Mouse (Mus musculus): ENCODE measurements around the gene Fam69b. TPM values are rescaled to one million over a fixed set of nuclear protein-coding genes. Genes with fewer than 3 reads are reported as not detected.

Gene Fam69b
- total RNA-seq, 2 experiments from 2014 or later, result 22.0 to 22.2 TPM

- no peak for DNase-seq
These were observed 33.0 kb downstream of the Fam69b start for GRCm38 (mm10) chr2:26661143-26661752.

- DNase-seq, result no peak
These were observed 33.7 kb downstream of the Fam69b start for GRCm38 (mm10) chr2:26661768-26662508.

GRCm38 (mm10) chr2:26662509-26662882 lies 34.2 kb downstream of the Fam69b start:
- no peak for DNase-seq

GRCm38 (mm10) chr2:26663112-26663511 lies 34.9 kb downstream of the Fam69b start:
- DNase-seq, result no peak

- DNase-seq, result peak in 1 of 2 experiments; percentile 60
These were observed 35.3 kb downstream of the Fam69b start for GRCm38 (mm10) chr2:26663551-26663950.

GRCm38 (mm10) chr2:26668746-26669145 lies 40.5 kb downstream of the Fam69b start:
- no peak for DNase-seq

GRCm38 (mm10) chr2:26671182-26671581 lies 42.9 kb downstream of the Fam69b start, which contains the start of gene Lcn4:
Gene Lcn4 (minus strand): TSS chr2:26671282.
- no peak for DNase-seq

Small RNA genes within 50 kb of the gene (microRNA-seq; reads per million reads assigned to microRNA genes)
- gene Mir126a (3.8 to 10.3 reads per million in 2 experiments), gene Mir126b (0 reads per million in 2 experiments)

Other genes with a start within 250 kb of the Fam69b start
- gene Snapc4, start 247.8 kb upstream of the Fam69b start, total RNA-seq (2021), result 1 to 10 TPM; 5.8 to 5.9 TPM
- 10 to 100 TPM; 44.9 to 45.2 TPM for gene Entr1, start 239.1 kb upstream of the Fam69b start, total RNA-seq (2021)
- 100 to 1,000 TPM; 152 to 153 TPM for gene Pmpca, start 239.1 kb upstream of the Fam69b start, total RNA-seq (2021)
- gene Inpp5e, start 219.3 kb upstream of the Fam69b start, total RNA-seq (2021), result 10 to 100 TPM; 15.6 to 16.3 TPM
- 10 to 100 TPM; 38.9 to 39.2 TPM for gene Sec16a, start 183.2 kb upstream of the Fam69b start, total RNA-seq (2021)
- gene Notch1, start 111.8 kb upstream of the Fam69b start, total RNA-seq (2021), result 10 to 100 TPM; 29.8 to 30.5 TPM
- gene Egfl7, start 48.4 kb upstream of the Fam69b start, total RNA-seq (2021), result 10 to 100 TPM; 94.2 to 94.8 TPM
- gene Gm20532, start 41.8 kb upstream of the Fam69b start, total RNA-seq (2021), result not detected
- gene Agpat2, start 24.0 kb upstream of the Fam69b start, total RNA-seq (2021), result 10 to 100 TPM; 53.9 to 88.6 TPM
- gene Lcn4, start 42.8 kb downstream of the Fam69b start, total RNA-seq (2021), result not detected
- not detected for gene Abo, start 236.5 kb downstream of the Fam69b start, total RNA-seq (2021)